Mouse (Mus musculus): ENCODE data around the gene Dcp1a.

DNA sequence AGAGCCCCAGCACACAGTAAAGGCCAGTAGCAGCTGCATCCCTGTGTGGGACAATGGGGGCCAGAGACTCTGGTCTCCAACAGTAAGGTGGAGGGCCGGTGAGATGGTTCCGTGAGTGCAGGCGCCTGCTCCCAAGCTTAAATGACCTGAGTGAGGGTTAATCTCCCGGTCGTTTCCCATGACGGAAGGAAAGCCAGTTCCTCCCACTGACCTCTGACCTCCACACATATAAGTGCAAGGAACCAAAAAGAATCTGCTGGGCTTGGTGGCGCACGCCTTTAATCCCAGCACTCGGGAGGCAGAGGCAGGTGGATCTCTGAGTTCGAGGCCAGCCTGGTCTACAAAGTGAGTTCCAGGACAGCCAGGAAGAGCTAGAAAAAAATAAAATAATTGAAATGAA is 49.1 kb downstream of the Dcp1a start:
- TF ChIP-seq POLR2A (IDR thresholded peaks at IDR 0.05; ENCODE audit: low read depth, low read length) (no peak), TBP (conservative IDR thresholded peaks at IDR 0.05; ENCODE audit: low read depth, low read length) (no peak), NRF1 (IDR thresholded peaks at IDR 0.05; ENCODE audit: low read depth, low read length) (no peak), EP300 (IDR thresholded peaks at IDR 0.05; ENCODE audit: low read length) (no peak), CTCF (conservative IDR thresholded peaks at IDR 0.05 in 1 of 2, IDR thresholded peaks at IDR 0.05 in 1 of 2; ENCODE audit: low read depth in 2 of 2, low read length in 2 of 2) (no peak), KAT2A (IDR thresholded peaks at IDR 0.05; ENCODE audit: insufficient replicate concordance, low read length) (no peak), MAX (IDR thresholded peaks at IDR 0.05; ENCODE audit: low read length) (no peak), ETS1 (conservative IDR thresholded peaks at IDR 0.05; ENCODE audit: low read depth, low read length) (no peak), MAFK (IDR thresholded peaks at IDR 0.05; ENCODE audit: insufficient replicate concordance, low read length) (no peak), CHD1 (IDR thresholded peaks at IDR 0.05; ENCODE audit: low read depth, low read length) (no peak), NELFE (IDR thresholded peaks at IDR 0.05; ENCODE audit: low read depth, low read length) (no peak)
